Mouse (Mus musculus) stomach, embryonic 15.5 days (tissue): ENCODE results near the gene Sp110. TPM values are rescaled to one million over a fixed set of nuclear protein-coding genes. Genes with fewer than 3 reads are reported as not detected.
"Not testable (repeated sequence)": the region's sequence is repeated elsewhere in the genome, so short reads cannot be mapped to it uniquely, and the experiment has no call there.

ENCODE experiments used
- ATAC-seq: fragments of 200-750 bp; cut with Nextera tagmentation; 2 replicates; pipeline ENCODE4 v1.8.0; 2017; ENCODE audit warnings: low read depth, moderate number of reproducible peaks, moderate TSS enrichment; ENCODE audit not compliant: insufficient read depth, low FRiP score
- H3K27ac ChIP-seq: fragments of 300-500 bp; sonication (generic); 2 replicates; pipeline ENCODE4 v1.5.1; 2015; ENCODE audit warnings: mild to moderate bottlenecking, inconsistent platforms
- H3K27me3 ChIP-seq: fragments of 300-500 bp; sonication (generic); replicated peaks from 2 replicates; pipeline ENCODE4 v1.6.1; 2015; ENCODE audit warnings: inconsistent platforms
- H3K36me3 ChIP-seq: fragments of 300-500 bp; sonication (generic); 2 replicates; pipeline ENCODE4 v1.6.1; 2015; ENCODE audit warnings: inconsistent platforms
- H3K4me1 ChIP-seq: fragments of 300-500 bp; sonication (generic); 2 replicates; pipeline ENCODE4 v1.6.1; 2015; ENCODE audit warnings: inconsistent platforms
- H3K4me2 ChIP-seq: fragments of 300-500 bp; sonication (generic); 2 replicates; pipeline ENCODE4 v1.6.1; 2015; ENCODE audit warnings: mild to moderate bottlenecking, inconsistent platforms
- H3K4me3 ChIP-seq: fragments of 300-500 bp; sonication (generic); replicated peaks from 2 replicates; pipeline ENCODE4 v1.5.1; 2015; ENCODE audit warnings: inconsistent platforms
- H3K9ac ChIP-seq: fragments of 300-500 bp; sonication (generic); 2 replicates; pipeline ENCODE4 v1.6.1; 2015; ENCODE audit warnings: inconsistent platforms
- H3K9me3 ChIP-seq: fragments of 300-500 bp; sonication (generic); 2 replicates; pipeline ENCODE4 v1.6.1; 2016; ENCODE audit warnings: inconsistent platforms
- WGBS: fragments of 180-500 bp; shearing (Covaris S2); methylation state at CpG from one replicate; pipeline ENCODE4 v1.1.7; 2015; 5-methylcytosine and 5-hydroxymethylcytosine counted together
- polyA plus RNA-seq: library from polyadenylated mRNA; unstranded; fragments of >200 nt; fragmentation: Nextera tagmentation; extraction: Ambion mirVana; gene quantifications from 2 replicates; pipeline ENCODE4 v1.2.1, GENCODE M21; 2015

Gene Sp110
- polyA plus RNA-seq, 1 experiment from 2014 or later = 2.4 TPM

GRCm38 (mm10) chr1:85588697-85589096, 9.9 kb downstream of the Sp110 start:
- H3K4me2 ChIP-seq, H3K36me3 ChIP-seq, H3K27me3 ChIP-seq, H3K4me1 ChIP-seq, H3K4me3 ChIP-seq, H3K9me3 ChIP-seq, H3K9ac ChIP-seq, H3K27ac ChIP-seq, ATAC-seq: not testable (repeated sequence)
- WGBS = 76% methylated on average over 1 of the region's 2 CpGs

GRCm38 (mm10) chr1:85581518-85581917, 17.1 kb downstream of the Sp110 start:
- not testable (repeated sequence) for H3K4me1 ChIP-seq

GRCm38 (mm10) chr1:85580578-85580977, 18.0 kb downstream of the Sp110 start:
- H3K4me3 ChIP-seq, H3K27ac ChIP-seq, H3K27me3 ChIP-seq, H3K36me3 ChIP-seq, H3K4me1 ChIP-seq, H3K9ac ChIP-seq, ATAC-seq, H3K4me2 ChIP-seq, H3K9me3 ChIP-seq: not testable (repeated sequence)
- WGBS = 72% methylated on average over 3 of the region's 3 CpGs

More at GRCm38 (mm10) chr1:85581518-85581917, 17.1 kb downstream of the Sp110 start:
- not testable (repeated sequence) for H3K4me3 ChIP-seq, H3K9ac ChIP-seq, ATAC-seq, H3K36me3 ChIP-seq, H3K27me3 ChIP-seq, H3K9me3 ChIP-seq, H3K4me2 ChIP-seq, H3K27ac ChIP-seq
- WGBS = 29% methylated on average over 5 of the region's 5 CpGs

- H3K9ac ChIP-seq, H3K4me2 ChIP-seq, H3K27me3 ChIP-seq, ATAC-seq, H3K27ac ChIP-seq, H3K36me3 ChIP-seq, H3K4me1 ChIP-seq, H3K4me3 ChIP-seq, H3K9me3 ChIP-seq: not testable (repeated sequence)
- 66% methylated on average over 3 of the region's 4 CpGs for WGBS
These were observed 18.5 kb downstream of the Sp110 start for GRCm38 (mm10) chr1:85580148-85580534.

- not testable (repeated sequence) for H3K4me1 ChIP-seq, ATAC-seq, H3K4me2 ChIP-seq, H3K36me3 ChIP-seq, H3K27me3 ChIP-seq, H3K27ac ChIP-seq, H3K9ac ChIP-seq, H3K9me3 ChIP-seq, H3K4me3 ChIP-seq
- 64% methylated on average over 6 of the region's 7 CpGs for WGBS
These were observed 19.1 kb downstream of the Sp110 start for GRCm38 (mm10) chr1:85579199-85580147.

- H3K4me3 ChIP-seq, H3K4me1 ChIP-seq, H3K9me3 ChIP-seq, ATAC-seq, H3K27me3 ChIP-seq, H3K9ac ChIP-seq, H3K4me2 ChIP-seq, H3K27ac ChIP-seq, H3K36me3 ChIP-seq: not testable (repeated sequence)
- 52% methylated on average over 3 of the region's 3 CpGs for WGBS
These were observed 20.1 kb downstream of the Sp110 start for GRCm38 (mm10) chr1:85578372-85579010.

- not testable (repeated sequence) for H3K4me1 ChIP-seq, H3K4me2 ChIP-seq, H3K36me3 ChIP-seq, H3K4me3 ChIP-seq, H3K27me3 ChIP-seq, H3K9ac ChIP-seq, H3K27ac ChIP-seq, H3K9me3 ChIP-seq, ATAC-seq
- 70% methylated on average over 2 of the region's 3 CpGs for WGBS
These were observed 23.2 kb downstream of the Sp110 start, which contains the start of gene G530012D18Rik for GRCm38 (mm10) chr1:85575376-85575775. G530012D18Rik (plus strand) TSS chr1:85575676.

- WGBS = 78% methylated on average over 4 of the region's 4 CpGs
- H3K36me3 ChIP-seq, H3K27me3 ChIP-seq: not testable (repeated sequence)
These were observed 25.1 kb downstream of the Sp110 start for GRCm38 (mm10) chr1:85573554-85573953.

GRCm38 (mm10) chr1:85555261-85555660, 43.4 kb downstream of the Sp110 start:
- H3K9me3 ChIP-seq = not testable (repeated sequence)

More at GRCm38 (mm10) chr1:85573554-85573953, 25.1 kb downstream of the Sp110 start:
- not testable (repeated sequence) for H3K4me1 ChIP-seq, ATAC-seq, H3K27ac ChIP-seq, H3K9me3 ChIP-seq, H3K4me2 ChIP-seq, H3K4me3 ChIP-seq, H3K9ac ChIP-seq

GRCm38 (mm10) chr1:85546442-85546841, 52.2 kb downstream of the Sp110 start:
- not testable (repeated sequence) for H3K4me1 ChIP-seq, ATAC-seq

More at GRCm38 (mm10) chr1:85555261-85555660, 43.4 kb downstream of the Sp110 start:
- not testable (repeated sequence) for ATAC-seq, H3K4me2 ChIP-seq, H3K27me3 ChIP-seq, H3K27ac ChIP-seq, H3K4me1 ChIP-seq, H3K9ac ChIP-seq, H3K4me3 ChIP-seq, H3K36me3 ChIP-seq
- WGBS = 80% methylated on average over 4 of the region's 4 CpGs

GRCm38 (mm10) chr1:85543818-85544217, 54.8 kb downstream of the Sp110 start:
- not testable (repeated sequence) for H3K9ac ChIP-seq, ATAC-seq, H3K9me3 ChIP-seq, H3K4me1 ChIP-seq, H3K4me2 ChIP-seq, H3K36me3 ChIP-seq, H3K4me3 ChIP-seq, H3K27me3 ChIP-seq, H3K27ac ChIP-seq
- 70% methylated on average over 4 of the region's 4 CpGs for WGBS

More at GRCm38 (mm10) chr1:85546442-85546841, 52.2 kb downstream of the Sp110 start:
- H3K9me3 ChIP-seq, H3K4me2 ChIP-seq, H3K36me3 ChIP-seq, H3K27me3 ChIP-seq, H3K27ac ChIP-seq, H3K4me3 ChIP-seq, H3K9ac ChIP-seq: not testable (repeated sequence)

- H3K27ac ChIP-seq, H3K36me3 ChIP-seq, H3K9ac ChIP-seq, ATAC-seq, H3K27me3 ChIP-seq, H3K4me1 ChIP-seq, H3K4me3 ChIP-seq, H3K4me2 ChIP-seq, H3K9me3 ChIP-seq: not testable (repeated sequence)
- WGBS = 76% methylated on average over 13 of the region's 15 CpGs
These were observed 70.0 kb downstream of the Sp110 start for GRCm38 (mm10) chr1:85528451-85529110.
